Mouse (Mus musculus): ENCODE results near the gene Ifna2.

The Ifna2 gene

GRCm38 (mm10) chr4:88653644-88654043, 30.1 kb downstream of the Ifna2 start:
- DNase-seq (ENCODE audit: low spot score in 2 of 2): no peak

- no peak for DNase-seq (ENCODE audit: low spot score in 2 of 2)
Observed at GRCm38 (mm10) chr4:88644359-88644758, 39.4 kb downstream of the Ifna2 start, which contains the start of gene Ifna13. Gene Ifna13, minus strand, starts transcription at chr4:88644459.

- DNase-seq (ENCODE audit: low spot score in 2 of 2): no peak
Observed at GRCm38 (mm10) chr4:88642526-88642925, 41.2 kb downstream of the Ifna2 start.

- DNase-seq (ENCODE audit: low spot score in 2 of 2): peak; percentile 89 to 91
Observed at GRCm38 (mm10) chr4:88641077-88641831, 42.5 kb downstream of the Ifna2 start.

- DNase-seq (ENCODE audit: low spot score in 2 of 2): no peak
Observed at GRCm38 (mm10) chr4:88640704-88641076, 43.0 kb downstream of the Ifna2 start.

GRCm38 (mm10) chr4:88634311-88634710, 49.4 kb downstream of the Ifna2 start, which contains the start of gene C87499:
Gene C87499, minus strand, starts transcription at chr4:88634411.
- DNase-seq (ENCODE audit: low spot score in 2 of 2): no peak
